In the genomic region with DNA sequence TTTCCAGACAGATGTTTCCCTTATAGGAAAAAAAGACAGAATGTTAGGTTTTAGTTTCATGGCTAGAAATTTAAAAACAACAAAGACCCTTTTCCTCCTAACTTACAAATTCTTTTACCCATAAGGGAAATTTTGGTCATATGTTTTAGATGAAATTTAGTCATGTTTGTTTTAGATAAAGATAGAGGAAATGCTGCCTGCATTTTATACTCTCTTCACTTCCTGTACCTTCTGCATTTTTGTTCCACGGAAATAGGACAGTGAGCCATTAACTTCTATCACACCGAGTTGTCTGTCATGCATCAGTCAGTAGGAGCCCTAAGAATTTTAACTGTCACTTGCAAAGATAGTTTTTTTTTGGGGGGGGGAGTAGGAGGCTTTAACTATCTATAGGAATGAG, we compare ENCODE assay signal across 24 mouse cellular contexts.
"Had no signal": no experiment of that assay in that cellular context is flagged by ENCODE, and none has a peak within 500 bp of the region (broad histone marks: within the 10 kb centered on the region; RNA-seq: fewer than 3 reads in every experiment).

No protein-coding gene starts in this region.

- H3K4me2 ChIP-seq: heart, embryonic 12.5 days; hindbrain, embryonic 12.5 days; hindbrain, embryonic 14.5 days; kidney, embryonic 15.5 days; limb, embryonic 12.5 days; liver, embryonic 12.5 days had no signal

- H3K36me3 ChIP-seq: heart, embryonic 10.5 days; heart, embryonic 12.5 days; hindbrain, embryonic 10.5 days; hindbrain, embryonic 12.5 days; kidney, embryonic 15.5 days; limb, embryonic 10.5 days; limb, embryonic 12.5 days; liver, embryonic 12.5 days had no signal

- H3K4me1 ChIP-seq: heart, embryonic 10.5 days; heart, embryonic 12.5 days; hindbrain, embryonic 10.5 days; hindbrain, embryonic 12.5 days; kidney, embryonic 15.5 days; limb, embryonic 10.5 days; limb, embryonic 12.5 days; liver, embryonic 12.5 days had no signal

- H3K9me3 ChIP-seq: heart, embryonic 10.5 days; heart, embryonic 12.5 days; hindbrain, embryonic 10.5 days; hindbrain, embryonic 12.5 days; kidney, embryonic 15.5 days; limb, embryonic 10.5 days; limb, embryonic 12.5 days; liver, embryonic 12.5 days had no signal

- H3K27me3 ChIP-seq: heart, embryonic 12.5 days; liver, embryonic 12.5 days had no signal

- H3K9ac ChIP-seq: heart, embryonic 12.5 days; hindbrain, embryonic 12.5 days; hindbrain, embryonic 14.5 days; kidney, embryonic 15.5 days; limb, embryonic 12.5 days; liver, embryonic 12.5 days; liver, embryonic 14.5 days had no signal

- DNase-seq: gastrocnemius, adult 2 months; gastrocnemius, postnatal 10 days; gastrocnemius, postnatal 25 days; heart, adult 18-20 months; heart, postnatal 10 days; heart, postnatal 4 days; kidney, adult 11 months; kidney, postnatal 14 days; kidney, postnatal 36 days had no signal

- H3K4me3 ChIP-seq: gastrocnemius, adult 2 months; heart, embryonic 10.5 days; heart, embryonic 12.5 days; hindbrain, embryonic 10.5 days; hindbrain, embryonic 12.5 days; kidney, embryonic 15.5 days; layer of hippocampus, adult 2 months; left cerebral cortex, adult 2 months; limb, embryonic 10.5 days; limb, embryonic 12.5 days; liver, embryonic 12.5 days had no signal

- ATAC-seq: hindbrain, embryonic 16.5 days; inflammation-experienced regulatory T-cells, adult 6 months; liver, embryonic 12.5 days had no signal

- H3K27ac ChIP-seq: gastrocnemius, adult 2 months; heart, embryonic 10.5 days; hindbrain, embryonic 10.5 days; hindbrain, embryonic 12.5 days; hindbrain, embryonic 14.5 days; kidney, embryonic 15.5 days; kidney, postnatal 0 days; layer of hippocampus, adult 2 months; left cerebral cortex, adult 2 months; limb, embryonic 10.5 days; limb, embryonic 12.5 days; liver, embryonic 12.5 days; liver, embryonic 14.5 days had no signal
